In genomic region chr12:34215023-34216020, GRCm38 (mm10) we compare ENCODE assay signal across 11 mouse cellular contexts.
DNase-seq lines count a peak whose midpoint lies in the region; ATAC-seq lines count a peak whose summit lies in the region.
"Had no signal": no experiment of that assay in that cellular context is flagged by ENCODE, and none has a peak within 500 bp of the region (broad histone marks: within the 10 kb centered on the region; RNA-seq: fewer than 3 reads in every experiment).

No protein-coding gene starts in this region.

- no peaks in the 10 kb centered on the region for H3K27me3 ChIP-seq in forebrain, embryonic 12.5 days
- H3K27me3 ChIP-seq in forebrain, embryonic 11.5 days (ENCODE audit: control insufficient read depth, insufficient read depth, low read length) = no peaks in the 10 kb centered on the region

- H3K27ac ChIP-seq in forebrain, embryonic 12.5 days = no peak overlapping the region
- H3K27ac ChIP-seq in forebrain, embryonic 11.5 days (ENCODE audit: low read depth, low read length) = no peak overlapping the region

- H3K4me3 ChIP-seq in forebrain, embryonic 12.5 days (replicated peaks) = no peak overlapping the region
- no peak overlapping the region for H3K4me3 ChIP-seq in forebrain, embryonic 11.5 days (ENCODE audit: low read depth, low read length)

- no peaks in the 10 kb centered on the region for H3K36me3 ChIP-seq in forebrain, embryonic 12.5 days (replicated peaks)
- H3K36me3 ChIP-seq in forebrain, embryonic 11.5 days (ENCODE audit: control insufficient read depth, insufficient read depth, low read length) = no peaks in the 10 kb centered on the region

- H3K4me2 ChIP-seq in forebrain, embryonic 12.5 days = no peak overlapping the region
- no peak overlapping the region for H3K4me2 ChIP-seq in forebrain, embryonic 11.5 days (ENCODE audit: low read depth, low read length, severe bottlenecking)

- no peaks in the 10 kb centered on the region for H3K4me1 ChIP-seq in forebrain, embryonic 12.5 days
- no peaks in the 10 kb centered on the region for H3K4me1 ChIP-seq in forebrain, embryonic 11.5 days (replicated peaks; ENCODE audit: control insufficient read depth, insufficient read depth, low read length)

- DNase-seq in forebrain, embryonic 11.5 days (ENCODE audit: low spot score) = no peak
- peak; percentile 30 for DNase-seq in testis, postnatal 14 days (ENCODE audit: low spot score)
- no peak for DNase-seq in testis, postnatal 10 days (ENCODE audit: low spot score)
- peak; percentile 69 for DNase-seq in hindlimb bud, embryonic 11.5 days (ENCODE audit: extremely low spot score, low read depth, low spot score)
- DNase-seq in heart, postnatal 36 days = no peak
- DNase-seq in lung, adult 18-20 months = no peak
- DNase-seq in frontal cortex, postnatal 10 days (ENCODE audit: low spot score in 2 of 2) = no peak
- DNase-seq: cerebellum, postnatal 14 days; right cerebral cortex, postnatal 25 days had no signal

- ATAC-seq in forebrain, embryonic 12.5 days (ENCODE audit: low FRiP score) = peak; percentile 46; the same call in 1 of the 2 replicates
- no peak for ATAC-seq in forebrain, embryonic 11.5 days (replicated peaks; ENCODE audit: low FRiP score)
- ATAC-seq: intestine, postnatal 0 days had no signal

- WGBS in forebrain, embryonic 12.5 days = 72% methylated on average over 17 of the region's 17 CpGs
- 71% methylated on average over 17 of the region's 17 CpGs for WGBS in forebrain, embryonic 11.5 days

- intact Hi-C loops in heart, postnatal 36 days (cut with DNase I) = no loop called here

- no peaks in the 10 kb centered on the region for H3K9me3 ChIP-seq in forebrain, embryonic 12.5 days
- H3K9me3 ChIP-seq in forebrain, embryonic 11.5 days (ENCODE audit: control insufficient read depth, low read length) = no peaks in the 10 kb centered on the region

- H3K9ac ChIP-seq in forebrain, embryonic 12.5 days = no peak overlapping the region
- no peak overlapping the region for H3K9ac ChIP-seq in forebrain, embryonic 11.5 days (ENCODE audit: low read length)

Comparison
In these comparisons a context has a peak if more than half of its experiments do, and no peak if none do; other contexts are left out.
1. DNase-seq: peak in testis, postnatal 14 days (single experiment) and hindlimb bud, embryonic 11.5 days (single experiment); none in forebrain, embryonic 11.5 days (single experiment), testis, postnatal 10 days (single experiment), heart, postnatal 36 days (0 of 2), lung, adult 18-20 months (0 of 2) and frontal cortex, postnatal 10 days (0 of 2).